In the genomic region with DNA sequence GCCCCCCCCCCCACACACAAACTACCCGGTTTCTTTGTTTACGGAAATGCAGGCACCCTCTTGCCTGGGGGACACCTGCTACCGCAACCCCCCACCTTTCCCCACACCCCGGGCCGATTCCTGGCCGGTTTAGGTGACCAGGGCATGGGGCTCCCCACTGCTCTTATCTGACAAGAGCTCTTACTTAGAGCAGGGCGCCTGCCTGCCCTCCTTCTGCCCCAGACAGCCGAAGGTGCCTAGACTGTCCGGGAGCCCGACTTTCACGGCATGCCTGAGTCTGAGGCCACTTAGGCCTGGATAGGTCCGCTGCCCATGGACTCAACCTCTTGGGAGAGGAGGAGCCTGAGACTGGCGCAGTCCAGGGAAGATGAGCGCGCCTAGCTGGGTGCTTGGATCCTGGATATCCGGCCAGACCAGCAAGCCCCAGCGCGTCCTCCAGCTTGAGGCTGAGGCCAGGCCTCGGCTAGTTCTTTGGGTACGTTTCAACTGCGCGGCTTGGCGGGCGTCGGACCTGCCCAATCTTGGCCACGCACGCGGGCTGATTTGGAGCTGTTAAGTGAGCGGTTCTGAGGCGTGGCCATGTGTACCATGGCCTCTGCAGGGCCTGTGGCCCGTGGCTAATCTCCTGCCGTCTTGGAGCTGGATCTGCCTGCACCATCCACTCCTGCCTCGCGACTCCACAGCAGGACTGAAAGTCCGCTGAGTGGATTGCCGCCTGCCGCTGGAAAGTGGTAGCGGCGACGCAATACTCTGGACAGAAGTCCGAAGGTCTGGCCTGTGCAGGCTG, we compare ENCODE assay signal across 8 mouse cellular contexts. TPM values are rescaled to one million over a fixed set of nuclear protein-coding genes. Genes with fewer than 3 reads are reported as not detected.
DNase-seq lines count a peak whose midpoint lies in the region; ATAC-seq and TF ChIP-seq lines count a peak whose summit lies in the region.

No protein-coding gene starts in this region.

- H3K4me2 ChIP-seq in embryonic facial prominence, embryonic 12.5 days (replicated peaks), result peak overlapping the region; percentile 48
- H3K4me2 ChIP-seq in intestine, embryonic 14.5 days (ENCODE audit: low read length), result no peak overlapping the region
- H3K4me2 ChIP-seq in liver, embryonic 12.5 days, result peak overlapping the region; percentile 32
- peak overlapping the region; percentile 5; the same call in 1 of the 2 replicates for H3K4me2 ChIP-seq in stomach, postnatal 0 days (replicated peaks; ENCODE audit: low read depth)

- intact Hi-C loops in gastrocnemius, postnatal 14 days (cut with DNase I; ENCODE audit: low total_unique reads), result no loop called here
- intact Hi-C loops in gastrocnemius, postnatal 36 days (cut with DNase I), result loop anchor here (5.0 kb wide), 1 partner anchor 83 kb away; no protein-coding TSS in a partner anchor

- TF ChIP-seq CTCF in stomach, postnatal 0 days (IDR thresholded peaks at IDR 0.05; ENCODE audit: low read depth), result peak; percentile 62

- DNase-seq in gastrocnemius, postnatal 14 days, result peak; percentile 45
- DNase-seq in gastrocnemius, postnatal 36 days, result no peak
- peak; percentile 77 for DNase-seq in intestine, embryonic 14.5 days (ENCODE audit: low spot score)
- peak; percentile 62 for DNase-seq in stomach, postnatal 0 days (ENCODE audit: low spot score)
- no peak for DNase-seq in frontal cortex, postnatal 25 days (ENCODE audit: low spot score in 2 of 2)
- no peak for DNase-seq in T-cell, adult 2 months (ENCODE audit: low spot score)

- peaks cover 70% of the 10 kb centered on the region for H3K4me1 ChIP-seq in embryonic facial prominence, embryonic 12.5 days
- peaks cover 47% of the 10 kb centered on the region for H3K4me1 ChIP-seq in intestine, embryonic 14.5 days (replicated peaks; ENCODE audit: control insufficient read depth, insufficient read depth, low read length)
- H3K4me1 ChIP-seq in liver, embryonic 12.5 days, result peaks cover 57% of the 10 kb centered on the region
- peaks cover 2% of the 10 kb centered on the region; the same call in 1 of the 2 replicates for H3K4me1 ChIP-seq in stomach, postnatal 0 days (replicated peaks; ENCODE audit: control insufficient read depth, insufficient read depth)

- peak overlapping the region; percentile 24; the same call in 1 of the 2 replicates for H3K9ac ChIP-seq in embryonic facial prominence, embryonic 12.5 days
- no peak overlapping the region for H3K9ac ChIP-seq in intestine, embryonic 14.5 days (ENCODE audit: low read length)
- no peak overlapping the region for H3K9ac ChIP-seq in liver, embryonic 12.5 days
- H3K9ac ChIP-seq in stomach, postnatal 0 days (ENCODE audit: low read length), result no peak overlapping the region

- H3K36me3 ChIP-seq in embryonic facial prominence, embryonic 12.5 days, result no peaks in the 10 kb centered on the region
- H3K36me3 ChIP-seq in intestine, embryonic 14.5 days (ENCODE audit: control insufficient read depth, insufficient read depth, low read length), result no peaks in the 10 kb centered on the region
- H3K36me3 ChIP-seq in liver, embryonic 12.5 days, result no peaks in the 10 kb centered on the region
- H3K36me3 ChIP-seq in stomach, postnatal 0 days (ENCODE audit: control insufficient read depth, insufficient read depth, low read length), result no peaks in the 10 kb centered on the region

- no peak for TF ChIP-seq EP300 in stomach, postnatal 0 days (optimal IDR thresholded peaks at IDR 0.05)

- H3K27ac ChIP-seq in embryonic facial prominence, embryonic 12.5 days, result peak overlapping the region; percentile 70
- no peak overlapping the region for H3K27ac ChIP-seq in intestine, embryonic 14.5 days (ENCODE audit: low read depth)
- H3K27ac ChIP-seq in liver, embryonic 12.5 days, result no peak overlapping the region
- H3K27ac ChIP-seq in stomach, postnatal 0 days (replicated peaks), result no peak overlapping the region

- ATAC-seq in embryonic facial prominence, embryonic 12.5 days (ENCODE audit: insufficient number of reproducible peaks, insufficient read depth, low FRiP score, low TSS enrichment), result no peak
- ATAC-seq in intestine, embryonic 14.5 days (replicated peaks; ENCODE audit: low FRiP score, low TSS enrichment, low read depth), result no peak
- ATAC-seq in liver, embryonic 12.5 days, result no peak
- no peak for ATAC-seq in stomach, postnatal 0 days (ENCODE audit: low FRiP score, low TSS enrichment)

- H3K4me3 ChIP-seq in embryonic facial prominence, embryonic 12.5 days, result peak overlapping the region; percentile 14
- H3K4me3 ChIP-seq in intestine, embryonic 14.5 days (ENCODE audit: low read depth, low read length), result 0 out of 2 replicates have a peak overlapping the region, but pooled peaks have one; percentile 10
- H3K4me3 ChIP-seq in liver, embryonic 12.5 days, result no peak overlapping the region
- H3K4me3 ChIP-seq in stomach, postnatal 0 days (ENCODE audit: low read depth, low read length), result peak overlapping the region; percentile 10; the same call in 1 of the 2 replicates

- 2% methylated on average over 41 of the region's 41 CpGs for WGBS in embryonic facial prominence, embryonic 12.5 days
- 3% methylated on average over 41 of the region's 41 CpGs for WGBS in intestine, embryonic 14.5 days
- WGBS in liver, embryonic 12.5 days (ENCODE audit: insufficient replicate concordance), result 3% methylated on average over 40 of the region's 41 CpGs
- WGBS in stomach, postnatal 0 days, result 5% methylated on average over 40 of the region's 41 CpGs

- H3K9me3 ChIP-seq in embryonic facial prominence, embryonic 12.5 days, result no peaks in the 10 kb centered on the region
- H3K9me3 ChIP-seq in intestine, embryonic 14.5 days (ENCODE audit: control insufficient read depth, low read length), result no peaks in the 10 kb centered on the region
- H3K9me3 ChIP-seq in liver, embryonic 12.5 days (replicated peaks), result no peaks in the 10 kb centered on the region
- H3K9me3 ChIP-seq in stomach, postnatal 0 days (ENCODE audit: control insufficient read depth, low read length), result no peaks in the 10 kb centered on the region

- peaks cover 81% of the 10 kb centered on the region for H3K27me3 ChIP-seq in embryonic facial prominence, embryonic 12.5 days
- H3K27me3 ChIP-seq in intestine, embryonic 14.5 days (replicated peaks; ENCODE audit: control insufficient read depth, insufficient read depth, low read length), result peaks cover 87% of the 10 kb centered on the region
- H3K27me3 ChIP-seq in liver, embryonic 12.5 days (replicated peaks), result peaks cover 100% of the 10 kb centered on the region
- H3K27me3 ChIP-seq in stomach, postnatal 0 days (ENCODE audit: control insufficient read depth, insufficient read depth, low read length), result peaks cover 38% of the 10 kb centered on the region; the same call in 1 of the 2 replicates

RNA-seq across cellular contexts. Expression of a gene that starts 4.0 kb away (rescaled TPM):
- 1 to 10 TPM; 2.1 to 2.7 TPM for total RNA-seq in gastrocnemius, postnatal 14 days (2021)
- total RNA-seq in gastrocnemius, postnatal 36 days (2021), result 1 to 10 TPM; 1.5 to 1.9 TPM
- polyA plus RNA-seq in embryonic facial prominence, embryonic 12.5 days (2016; fragmentation: Nextera tagmentation; extraction: Ambion mirVana), result 9.4 and 10.8 TPM in 2 replicates
- 7.7 and 11.4 TPM in 2 replicates for polyA plus RNA-seq in intestine, embryonic 14.5 days (2014; fragmentation: Nextera tagmentation; extraction: Ambion mirVana)
- polyA plus RNA-seq in liver, embryonic 12.5 days (2016; fragmentation: Nextera tagmentation; extraction: Ambion mirVana), result 2.5 and 3.3 TPM in 2 replicates
- 4.6 and 5.1 TPM in 2 replicates for polyA plus RNA-seq in stomach, postnatal 0 days (2015; fragmentation: Nextera tagmentation; extraction: Ambion mirVana)

RNA-seq across cellular contexts. Expression of a gene that starts 22.0 kb away (rescaled TPM):
- total RNA-seq in gastrocnemius, postnatal 14 days (2021), result 1 to 10 TPM; 1.4 to 1.9 TPM
- total RNA-seq in gastrocnemius, postnatal 36 days (2021), result 1 to 10 TPM in 1 of 2 experiments, under 1 TPM in 1; 0.79 to 1.1 TPM
- 103 and 105 TPM in 2 replicates for polyA plus RNA-seq in embryonic facial prominence, embryonic 12.5 days (2016; fragmentation: Nextera tagmentation; extraction: Ambion mirVana)
- polyA plus RNA-seq in intestine, embryonic 14.5 days (2014; fragmentation: Nextera tagmentation; extraction: Ambion mirVana), result 31.5 and 32.0 TPM in 2 replicates
- 8.6 TPM in 2 replicates for polyA plus RNA-seq in liver, embryonic 12.5 days (2016; fragmentation: Nextera tagmentation; extraction: Ambion mirVana)
- polyA plus RNA-seq in stomach, postnatal 0 days (2015; fragmentation: Nextera tagmentation; extraction: Ambion mirVana), result 5.1 and 5.3 TPM in 2 replicates

RNA-seq across cellular contexts. Expression of a gene that starts 41.3 kb away (rescaled TPM):
- total RNA-seq in gastrocnemius, postnatal 14 days (2021), result 1 to 10 TPM; 4.7 to 5.9 TPM
- 1 to 10 TPM; 1.6 to 3.0 TPM for total RNA-seq in gastrocnemius, postnatal 36 days (2021)
- polyA plus RNA-seq in embryonic facial prominence, embryonic 12.5 days (2016; fragmentation: Nextera tagmentation; extraction: Ambion mirVana), result 11.7 and 12.3 TPM in 2 replicates
- polyA plus RNA-seq in intestine, embryonic 14.5 days (2014; fragmentation: Nextera tagmentation; extraction: Ambion mirVana), result 9.9 and 10.5 TPM in 2 replicates
- polyA plus RNA-seq in liver, embryonic 12.5 days (2016; fragmentation: Nextera tagmentation; extraction: Ambion mirVana), result 3.2 and 3.3 TPM in 2 replicates
- polyA plus RNA-seq in stomach, postnatal 0 days (2015; fragmentation: Nextera tagmentation; extraction: Ambion mirVana), result 9.6 and 11.2 TPM in 2 replicates

RNA-seq across cellular contexts. Expression of a gene that starts 56.8 kb away (rescaled TPM):
- total RNA-seq in gastrocnemius, postnatal 14 days (2021), result not detected
- total RNA-seq in gastrocnemius, postnatal 36 days (2021), result not detected
- polyA plus RNA-seq in embryonic facial prominence, embryonic 12.5 days (2016; fragmentation: Nextera tagmentation; extraction: Ambion mirVana), result not detected in 2 replicates
- not detected in 2 replicates for polyA plus RNA-seq in intestine, embryonic 14.5 days (2014; fragmentation: Nextera tagmentation; extraction: Ambion mirVana)
- polyA plus RNA-seq in liver, embryonic 12.5 days (2016; fragmentation: Nextera tagmentation; extraction: Ambion mirVana), result not detected in 2 replicates
- polyA plus RNA-seq in stomach, postnatal 0 days (2015; fragmentation: Nextera tagmentation; extraction: Ambion mirVana), result not detected in 2 replicates

Comparison
In these comparisons a context has a peak if more than half of its experiments do, and no peak if none do; other contexts are left out.
1. DNase-seq: peak in gastrocnemius, postnatal 14 days (single experiment), intestine, embryonic 14.5 days (single experiment) and stomach, postnatal 0 days (single experiment); none in gastrocnemius, postnatal 36 days (0 of 2), frontal cortex, postnatal 25 days (0 of 2) and T-cell, adult 2 months (single experiment).